Mouse (Mus musculus) liver, postnatal 0 days (tissue): ENCODE measurements around the gene Slc1a2.

Experiments used
- CTCF ChIP-seq: sonication (generic); IDR thresholded peaks from 2 replicates; pipeline ENCODE4 v1.5.1; 2016; ENCODE audit warnings: antibody characterized with exemption, low read depth
- EP300 ChIP-seq: IDR thresholded peaks from 2 replicates; pipeline ENCODE4 v1.6.1; 2016; ENCODE audit warnings: antibody characterized with exemption, low read depth, mild to moderate bottlenecking

DNA sequence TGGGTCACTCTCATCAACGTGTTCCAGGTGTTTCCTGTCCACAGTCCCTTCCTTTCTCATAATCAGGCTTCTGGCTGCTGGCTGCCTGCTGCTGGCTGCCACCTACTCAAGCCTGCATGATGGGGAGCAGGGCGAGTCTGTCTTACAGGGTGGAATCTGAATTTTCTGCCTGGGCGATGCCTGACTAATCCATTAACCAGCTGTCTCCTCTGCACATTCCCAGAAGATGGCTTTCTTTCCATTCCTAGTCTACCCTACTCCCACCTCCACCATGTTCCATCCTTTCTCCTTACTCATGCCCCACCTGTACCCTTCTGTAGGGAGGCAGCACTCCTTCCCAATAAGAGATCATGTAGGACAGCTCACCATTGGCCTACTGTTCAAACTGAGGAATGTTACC, 45.1 kb downstream of the Slc1a2 start:
- TF ChIP-seq CTCF (no peak), EP300 (no peak)
